Mouse (Mus musculus) cerebellum, postnatal 4 days (tissue): ENCODE results near the gene Gm6592.
A peak's percentile ranks its signal among the peaks of the same experiment; 100 is the strongest.
"Not testable (repeated sequence)": the region's sequence is repeated elsewhere in the genome, so short reads cannot be mapped to it uniquely, and the experiment has no call there.

Experiments
- DNase-seq, 2 experiments: peaks; one replicate each; pipeline ENCODE4 v3.0.0; 2022; ENCODE audit warnings: low spot score in 2 of 2, mixed read lengths in 1 of 2

Gene Gm6592

GRCm38 (mm10) chrX:8843694-8844093, at the start of gene Gm6592:
TSS of gene Gm6592 (plus strand) at chrX:8843994.
- no peak for DNase-seq

DNA sequence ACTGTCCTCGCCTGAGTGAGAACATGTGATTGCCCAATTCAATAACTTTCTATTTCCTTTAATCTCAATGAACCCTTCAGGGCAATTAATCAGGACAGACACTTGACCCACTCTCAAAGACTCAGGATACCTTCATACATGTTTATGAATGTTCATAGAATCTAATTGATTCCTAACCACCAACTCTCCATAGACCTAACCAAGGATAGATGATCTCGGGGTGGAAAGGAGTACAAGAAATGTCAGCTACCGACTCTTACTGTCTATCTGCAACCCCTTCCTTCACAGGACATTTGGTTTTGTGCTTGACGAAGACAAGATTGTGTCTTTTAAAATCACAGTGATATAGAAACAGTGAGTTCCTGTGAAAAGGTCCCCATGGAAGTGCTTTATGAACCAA, 40.4 kb upstream of the Gm6592 start, which contains the start of gene Ssxb5:
Gene Ssxb5, plus strand, starts transcription at position 301 of the 400 bp plus-strand sequence.
- DNase-seq = not testable (repeated sequence)

DNA sequence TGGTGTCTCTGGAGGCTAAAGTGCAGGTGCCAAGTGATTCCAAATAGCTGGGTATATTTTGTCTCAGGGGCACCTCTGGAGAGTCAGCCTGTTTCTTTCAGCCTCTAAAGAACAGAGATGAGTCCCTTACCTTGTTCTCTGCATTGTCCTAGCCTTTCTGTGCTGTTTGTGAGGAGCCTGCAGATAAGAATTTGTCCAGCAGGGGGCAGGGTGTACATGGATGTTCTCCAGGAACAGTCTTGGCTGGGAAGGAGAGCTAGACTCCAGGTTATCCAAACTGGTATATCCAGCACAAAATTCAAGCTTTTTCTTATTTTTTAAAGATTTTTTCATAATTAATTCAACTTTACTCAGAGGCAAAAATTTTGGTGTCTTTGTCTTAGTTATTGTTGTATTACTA, 11.8 kb upstream of the Gm6592 start:
- peak; percentile 25 to 52 for DNase-seq

DNA sequence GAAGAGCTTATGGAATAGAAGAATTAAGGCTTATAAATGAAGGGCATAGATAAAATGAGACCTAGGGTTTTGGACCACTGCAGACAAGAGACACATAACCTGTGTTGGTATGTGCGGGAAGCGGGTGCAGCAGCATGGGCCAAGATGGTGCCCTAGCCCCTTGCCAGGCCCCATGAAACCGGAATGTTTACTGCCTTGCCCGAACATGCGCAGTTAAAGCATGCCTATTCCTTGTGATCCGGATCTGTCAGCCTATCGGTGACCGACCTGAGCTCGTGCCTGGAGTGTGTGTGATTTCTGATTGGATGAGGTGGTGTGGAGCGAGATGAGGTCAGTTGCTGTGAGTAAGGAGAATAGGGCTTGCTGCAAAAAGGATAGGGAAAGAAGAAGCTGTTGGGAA, 8.7 kb downstream of the Gm6592 start:
- DNase-seq = no peak

DNA sequence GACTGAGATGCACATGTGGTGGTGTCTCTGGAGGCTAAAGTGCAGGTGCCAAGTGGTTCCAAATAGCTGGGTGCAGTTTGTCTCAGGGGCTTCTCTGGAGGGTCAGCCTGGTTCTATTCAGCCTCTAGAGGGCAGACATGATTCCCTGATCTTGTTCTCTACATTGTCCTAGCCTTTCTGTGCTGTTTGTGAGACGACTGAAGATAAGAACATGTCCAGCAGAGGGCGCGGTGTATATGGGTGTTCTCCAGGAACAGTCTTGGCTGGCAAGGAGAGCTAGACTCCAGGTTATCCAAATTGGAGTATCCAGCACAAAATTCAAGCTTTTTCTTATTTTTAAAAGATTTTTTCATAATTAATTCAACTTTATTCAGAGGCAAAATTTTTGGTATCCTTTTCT, 20.5 kb downstream of the Gm6592 start:
- DNase-seq = peak; percentile 27 to 75

- not testable (repeated sequence) for DNase-seq
Observed at GRCm38 (mm10) chrX:8873953-8874352, 30.2 kb downstream of the Gm6592 start, which contains the start of gene Gm5751. TSS of gene Gm5751 (plus strand) at chrX:8874253.

DNA sequence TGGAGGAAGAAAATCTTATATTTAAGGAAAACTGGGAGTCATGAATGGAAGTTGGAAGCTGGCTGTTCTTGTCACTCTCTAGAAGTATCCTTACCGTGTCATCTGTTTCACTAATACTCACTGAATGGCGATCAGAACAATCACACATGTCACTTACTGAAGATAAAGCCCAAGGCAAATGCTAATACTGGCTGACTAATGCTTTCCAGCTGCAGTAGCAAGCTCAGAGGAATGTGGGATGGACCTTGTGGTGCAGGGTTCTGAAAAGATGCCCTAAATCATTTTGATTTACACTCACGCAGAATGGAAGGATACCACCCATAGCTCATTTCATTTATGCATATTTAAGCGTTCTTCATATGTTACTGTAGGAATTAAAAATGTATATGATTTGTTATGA, 40.5 kb downstream of the Gm6592 start:
- DNase-seq = no peak

- DNase-seq = no peak
Observed at GRCm38 (mm10) chrX:8891975-8892342, 48.2 kb downstream of the Gm6592 start.

DNA sequence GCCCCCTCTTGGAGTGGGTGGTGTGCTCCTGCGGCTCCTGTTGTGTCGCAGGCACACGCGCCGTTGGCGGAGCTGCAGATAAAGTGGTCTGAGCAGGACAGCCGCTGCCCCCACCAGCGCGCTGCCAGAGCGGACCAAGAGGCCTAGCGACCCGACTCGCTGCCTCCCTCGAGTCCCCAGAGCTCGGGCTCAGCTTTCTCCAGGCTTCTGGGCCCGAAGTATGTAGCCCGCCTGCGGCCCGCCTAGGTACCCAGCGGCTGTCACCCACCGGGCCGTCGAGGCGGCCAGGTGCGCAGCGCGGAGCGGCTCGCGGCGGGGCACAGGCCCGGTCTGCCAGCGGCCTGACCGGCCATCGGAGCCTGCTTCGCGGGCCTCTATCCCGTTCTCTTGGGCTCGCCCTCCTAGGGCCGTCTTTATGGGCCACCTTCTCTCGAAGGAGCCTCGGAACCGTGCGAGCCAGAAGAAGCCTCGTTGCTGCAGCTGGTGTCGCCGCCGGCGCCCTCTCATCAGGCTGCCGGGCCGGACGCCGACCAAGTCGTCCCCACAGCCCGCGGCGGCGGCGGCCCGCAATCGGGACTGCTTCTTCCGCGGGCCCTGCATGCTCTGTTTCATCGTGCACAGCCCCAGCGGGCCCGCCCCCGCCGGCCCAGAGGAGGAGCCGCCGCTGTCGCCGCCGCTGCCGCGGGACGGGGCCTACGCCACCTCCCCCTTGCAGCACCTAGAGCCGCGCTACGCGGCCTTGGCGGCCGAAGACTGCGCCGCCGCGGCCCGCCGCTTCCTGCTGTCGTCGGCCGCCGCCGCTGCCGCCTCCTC, 48.8 kb downstream of the Gm6592 start, which contains the start of gene B630019K06Rik:
Gene B630019K06Rik, plus strand, starts transcription at position 40 of the 813 bp plus-strand sequence.
- peak in 1 of 2 experiments; percentile 30 for DNase-seq

DNA sequence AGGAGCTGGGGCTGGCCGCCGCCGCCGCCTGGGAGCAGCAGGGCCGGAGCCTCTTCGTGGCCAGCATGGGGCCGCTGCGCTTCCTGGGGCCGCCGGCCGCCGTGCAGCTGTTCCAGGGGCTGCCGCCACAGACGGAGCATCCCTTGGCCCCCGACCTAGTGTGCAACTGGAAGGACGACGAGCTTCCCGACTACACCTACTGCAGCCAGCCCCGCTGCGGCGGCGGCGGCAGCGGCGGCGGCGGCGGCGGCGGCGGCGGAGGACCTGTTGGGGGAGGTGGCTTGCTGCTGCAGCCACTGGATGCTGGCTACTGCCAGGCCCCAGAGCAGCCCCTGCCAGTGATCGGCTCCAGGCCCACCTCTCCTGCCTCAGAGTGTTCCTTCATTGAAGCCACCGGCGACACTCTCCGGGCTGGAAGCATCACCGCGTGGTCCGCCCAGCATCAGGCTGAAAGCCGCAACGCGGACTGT, 49.4 kb downstream of the Gm6592 start:
- DNase-seq = peak in 1 of 2 experiments; percentile 39
